Mouse (Mus musculus): ENCODE results near the gene Zfp691. TPM values are rescaled to one million over a fixed set of nuclear protein-coding genes. Genes with fewer than 3 reads are reported as not detected.

Zfp691 gene
- 7.3 and 7.8 TPM in 2 replicates for polyA plus RNA-seq (2015; fragmentation: Nextera tagmentation; extraction: Ambion mirVana)

DNA sequence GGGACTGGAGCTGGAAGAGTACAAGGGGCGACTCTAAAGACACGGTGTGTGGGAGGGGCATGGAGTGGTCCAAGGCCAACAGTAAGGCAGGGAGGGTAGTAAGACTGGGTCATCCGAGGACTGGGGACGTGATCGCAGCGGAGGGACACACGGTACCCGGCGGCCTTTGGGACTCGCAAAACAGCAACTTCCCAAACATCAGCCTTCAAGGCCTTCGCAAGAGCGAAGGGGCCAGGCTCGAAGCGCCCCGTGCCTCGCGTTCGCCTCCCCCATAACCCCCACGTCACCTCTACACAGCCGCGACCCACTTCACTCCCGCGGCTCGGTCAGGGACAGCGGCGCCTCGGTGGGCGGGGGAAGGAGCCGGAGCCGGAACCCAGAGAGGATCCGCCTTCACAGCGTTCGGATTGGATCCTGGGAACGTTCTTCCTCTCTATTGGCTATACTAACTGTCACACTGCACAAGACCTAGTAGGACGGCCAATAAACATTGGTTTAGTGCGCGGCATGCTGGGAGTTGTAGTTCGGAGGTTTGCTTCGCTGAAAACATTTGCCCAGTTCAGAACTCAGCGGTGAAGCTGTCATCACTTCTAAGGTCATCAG is at the start of gene Zfp691:
Zfp691 (minus strand) TSS at position 345 of the 603 bp plus-strand sequence.
- H3K27me3 ChIP-seq: no peaks in the 10 kb centered on the region
- WGBS: under 1% methylated on average over 40 of the region's 40 CpGs
- H3K4me3 ChIP-seq: peak within 1 kb of the TSS; percentile 82
- peaks cover 17% of the 10 kb centered on the region for H3K36me3 ChIP-seq
- H3K9me3 ChIP-seq: no peaks in the 10 kb centered on the region
- no peak within 1 kb of the TSS for H3K27ac ChIP-seq
- peak within 1 kb of the TSS; percentile 90 for H3K9ac ChIP-seq
- ATAC-seq (ENCODE audit: borderline replicate concordance, extremely low read depth, low FRiP score, low TSS enrichment): peak; percentile 100
- H3K4me2 ChIP-seq: peak within 1 kb of the TSS; percentile 73
- H3K4me1 ChIP-seq: peaks cover 10% of the 10 kb centered on the region; the same call in 1 of the 2 replicates

DNA sequence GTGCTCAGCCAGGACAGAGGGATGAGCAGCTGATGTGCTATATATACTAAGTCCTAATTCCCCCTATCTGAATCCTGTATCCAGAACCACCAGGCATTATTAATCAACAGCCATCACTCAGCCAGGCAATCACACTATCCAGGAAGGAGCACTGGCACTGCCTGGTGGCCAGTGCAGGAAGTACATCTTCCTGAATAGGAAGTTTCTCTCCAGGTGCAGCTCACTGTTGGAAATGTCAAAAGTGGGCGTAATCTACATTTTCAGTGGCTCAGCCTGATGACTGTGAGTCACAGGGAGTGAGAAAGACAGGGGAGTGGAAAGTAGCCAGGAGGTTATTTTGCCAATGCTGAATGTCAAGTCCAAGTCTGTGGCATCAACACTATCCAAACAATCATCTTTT is 49.7 kb upstream of the Zfp691 start:
- Histone ChIP-seq H3K27me3 (no peaks in the 10 kb centered on the region), H3K4me3 (no peak overlapping the region), H3K9ac (no peak overlapping the region), H3K27ac (no peak overlapping the region), H3K4me1 (no peaks in the 10 kb centered on the region), H3K9me3 (no peaks in the 10 kb centered on the region), H3K36me3 (peaks cover 46% of the 10 kb centered on the region), H3K4me2 (no peak overlapping the region)
- WGBS: 91% methylated on average over 1 of the region's 1 CpGs
- ATAC-seq (ENCODE audit: borderline replicate concordance, extremely low read depth, low FRiP score, low TSS enrichment): no peak

GRCm38 (mm10) chr4:119218169-119218568 is 44.2 kb upstream of the Zfp691 start, which contains the start of gene Tmem269:
Gene Tmem269, minus strand, starts transcription at chr4:119218217.
- H3K4me1 ChIP-seq: peaks cover 4% of the 10 kb centered on the region
- H3K4me2 ChIP-seq: no peak within 1 kb of the TSS
- no peak within 1 kb of the TSS for H3K4me3 ChIP-seq
- ATAC-seq (ENCODE audit: borderline replicate concordance, extremely low read depth, low FRiP score, low TSS enrichment): no peak
- H3K9ac ChIP-seq: no peak within 1 kb of the TSS
- no peak within 1 kb of the TSS for H3K27ac ChIP-seq
- no peaks in the 10 kb centered on the region for H3K9me3 ChIP-seq
- H3K36me3 ChIP-seq: no peaks in the 10 kb centered on the region
- H3K27me3 ChIP-seq: no peaks in the 10 kb centered on the region
- WGBS: 12% methylated on average over 11 of the region's 11 CpGs

- Histone ChIP-seq H3K27ac (no peak overlapping the region), H3K9ac (no peak overlapping the region), H3K27me3 (no peaks in the 10 kb centered on the region), H3K4me3 (no peak overlapping the region), H3K36me3 (no peaks in the 10 kb centered on the region), H3K9me3 (no peaks in the 10 kb centered on the region), H3K4me2 (no peak overlapping the region), H3K4me1 (peaks cover 4% of the 10 kb centered on the region)
- WGBS: 60% methylated on average over 8 of the region's 8 CpGs
- ATAC-seq (ENCODE audit: borderline replicate concordance, extremely low read depth, low FRiP score, low TSS enrichment): peak; percentile 50; the same call in 1 of the 2 replicates
These were observed 42.7 kb upstream of the Zfp691 start for GRCm38 (mm10) chr4:119216667-119217066.

DNA sequence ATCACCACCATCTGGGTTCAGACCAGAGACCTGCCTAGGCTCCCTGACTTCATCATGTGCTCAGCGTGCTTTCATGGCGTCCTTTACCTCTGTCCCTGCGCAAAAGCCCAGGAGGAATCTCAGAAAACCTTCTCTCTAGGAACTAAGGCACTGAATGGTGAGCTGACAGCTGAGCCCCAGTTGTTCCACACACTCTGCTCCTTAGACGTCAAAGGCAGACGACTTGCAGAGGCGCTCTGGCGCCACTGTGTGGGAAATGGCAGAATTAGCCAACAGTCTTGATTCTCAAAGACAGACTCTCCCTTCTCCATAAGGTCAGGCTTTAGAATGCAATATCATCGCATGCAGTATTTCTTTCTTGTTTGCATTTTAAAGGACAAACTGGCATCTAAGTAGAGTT is 30.7 kb upstream of the Zfp691 start:
- Histone ChIP-seq H3K4me2 (no peak overlapping the region), H3K4me1 (no peaks in the 10 kb centered on the region), H3K9me3 (no peaks in the 10 kb centered on the region), H3K27ac (no peak overlapping the region), H3K27me3 (no peaks in the 10 kb centered on the region), H3K9ac (no peak overlapping the region), H3K36me3 (peaks cover 6% of the 10 kb centered on the region; the same call in 1 of the 2 replicates), H3K4me3 (no peak overlapping the region)
- 18% methylated on average over 8 of the region's 8 CpGs for WGBS
- no peak for ATAC-seq (ENCODE audit: borderline replicate concordance, extremely low read depth, low FRiP score, low TSS enrichment)

GRCm38 (mm10) chr4:119198105-119198504 is 24.1 kb upstream of the Zfp691 start:
- ATAC-seq (ENCODE audit: borderline replicate concordance, extremely low read depth, low FRiP score, low TSS enrichment): no peak
- no peak overlapping the region for H3K4me3 ChIP-seq
- peaks cover 6% of the 10 kb centered on the region; the same call in 1 of the 2 replicates for H3K36me3 ChIP-seq
- no peaks in the 10 kb centered on the region for H3K27me3 ChIP-seq
- H3K4me1 ChIP-seq: peaks cover 18% of the 10 kb centered on the region; the same call in 1 of the 2 replicates
- H3K9ac ChIP-seq: no peak overlapping the region
- no peak overlapping the region for H3K27ac ChIP-seq
- WGBS: 83% methylated on average over 6 of the region's 6 CpGs
- H3K4me2 ChIP-seq: no peak overlapping the region
- no peaks in the 10 kb centered on the region for H3K9me3 ChIP-seq

DNA sequence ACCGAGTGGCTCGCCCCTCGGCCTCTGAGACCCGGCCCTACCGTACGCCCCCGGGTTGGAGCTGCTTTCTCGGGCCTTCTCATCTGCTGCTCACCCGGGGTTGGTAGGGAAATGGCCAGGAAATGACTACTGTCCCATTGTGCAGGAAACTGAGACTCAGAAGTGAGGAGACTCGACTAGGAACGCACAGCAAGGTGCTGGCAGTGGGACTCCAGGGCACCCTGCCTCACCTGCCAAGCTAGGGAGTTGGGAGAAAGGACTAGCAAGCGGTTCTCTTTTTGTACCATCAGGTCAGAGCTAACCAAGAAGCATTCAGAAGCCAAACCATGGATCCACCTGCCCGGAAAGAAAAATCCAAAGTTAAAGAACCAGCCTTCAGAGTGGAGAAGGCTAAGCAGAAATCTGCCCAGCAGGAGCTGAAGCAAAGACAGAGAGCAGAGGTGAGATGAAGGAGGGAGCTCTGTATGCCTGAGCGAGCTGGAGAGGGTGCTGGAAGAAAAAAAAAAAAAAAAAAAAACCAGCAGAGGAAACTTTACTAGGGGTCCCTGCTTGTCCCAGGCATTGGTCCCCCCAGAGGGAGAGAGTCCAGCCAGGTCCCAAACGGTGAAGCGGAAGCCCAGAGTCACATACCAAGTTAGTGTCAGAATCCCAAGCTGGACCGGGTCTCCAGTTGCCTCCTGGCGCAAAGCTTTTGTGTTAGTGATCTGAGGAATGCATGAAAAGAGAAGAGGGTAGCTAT is 21.8 kb upstream of the Zfp691 start:
- 8% methylated on average over 18 of the region's 18 CpGs for WGBS
- Histone ChIP-seq H3K27ac (peak overlapping the region; percentile 60), H3K4me2 (peak overlapping the region; percentile 66), H3K9me3 (no peaks in the 10 kb centered on the region), H3K36me3 (peaks cover under 1% of the 10 kb centered on the region; the same call in 1 of the 2 replicates), H3K4me1 (peaks cover 18% of the 10 kb centered on the region; the same call in 1 of the 2 replicates), H3K27me3 (no peaks in the 10 kb centered on the region), H3K9ac (peak overlapping the region; percentile 84), H3K4me3 (peak overlapping the region; percentile 83)
- ATAC-seq (ENCODE audit: borderline replicate concordance, extremely low read depth, low FRiP score, low TSS enrichment): no peak

DNA sequence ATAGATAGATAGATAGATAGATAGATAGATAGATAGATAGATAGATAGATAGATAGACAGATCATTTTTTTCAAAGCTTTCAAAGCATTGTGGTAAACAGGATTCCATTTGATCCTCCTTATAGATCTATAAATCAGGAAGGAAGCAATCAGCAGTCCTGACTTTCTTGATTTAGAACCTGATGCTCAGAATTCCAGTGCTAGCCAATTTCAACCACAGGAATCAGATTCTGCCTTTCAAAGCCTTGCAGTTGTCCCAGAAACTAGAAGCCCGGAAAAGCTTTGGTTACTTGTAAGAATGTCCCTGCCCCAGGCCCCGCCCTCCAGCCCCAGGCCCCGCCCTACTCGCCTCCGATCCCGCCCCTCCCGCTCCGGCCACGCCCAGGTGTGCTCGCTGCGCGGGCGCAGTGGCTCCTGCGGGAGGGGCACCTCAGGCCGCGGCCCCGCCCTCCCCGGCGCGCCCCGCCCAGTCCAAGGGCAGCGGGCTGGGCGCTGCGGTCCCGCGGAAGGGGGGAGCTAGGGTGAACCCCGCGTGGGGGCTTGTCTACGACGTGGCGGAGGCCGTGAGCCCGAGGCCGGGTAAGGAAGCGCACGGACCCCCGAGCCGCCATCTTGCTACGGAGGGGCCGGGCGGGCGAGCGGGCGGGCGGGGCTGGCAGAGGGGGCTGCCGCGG is 21.1 kb upstream of the Zfp691 start, which contains the start of gene Svbp:
Svbp (plus strand) TSS at position 398 of the 673 bp plus-strand sequence.
- peak within 1 kb of the TSS; percentile 84 for H3K9ac ChIP-seq
- H3K4me2 ChIP-seq: peak within 1 kb of the TSS; percentile 66
- peak within 1 kb of the TSS; percentile 60 for H3K27ac ChIP-seq
- H3K9me3 ChIP-seq: no peaks in the 10 kb centered on the region
- H3K27me3 ChIP-seq: no peaks in the 10 kb centered on the region
- H3K4me1 ChIP-seq: peaks cover 18% of the 10 kb centered on the region; the same call in 1 of the 2 replicates
- peak; percentile 95 for ATAC-seq (ENCODE audit: borderline replicate concordance, extremely low read depth, low FRiP score, low TSS enrichment)
- H3K4me3 ChIP-seq: peak within 1 kb of the TSS; percentile 83
- WGBS: under 1% methylated on average over 47 of the region's 47 CpGs
- no peaks in the 10 kb centered on the region for H3K36me3 ChIP-seq

GRCm38 (mm10) chr4:119192757-119193156 is 18.8 kb upstream of the Zfp691 start:
- ATAC-seq (ENCODE audit: borderline replicate concordance, extremely low read depth, low FRiP score, low TSS enrichment): no peak
- Histone ChIP-seq H3K27me3 (0 out of 2 replicates have a peak, but pooled peaks cover 5% of the 10 kb centered on the region), H3K36me3 (no peaks in the 10 kb centered on the region), H3K9ac (no peak overlapping the region), H3K27ac (no peak overlapping the region), H3K9me3 (no peaks in the 10 kb centered on the region), H3K4me1 (peaks cover 18% of the 10 kb centered on the region; the same call in 1 of the 2 replicates), H3K4me3 (no peak overlapping the region), H3K4me2 (no peak overlapping the region)
- 82% methylated on average over 4 of the region's 4 CpGs for WGBS

DNA sequence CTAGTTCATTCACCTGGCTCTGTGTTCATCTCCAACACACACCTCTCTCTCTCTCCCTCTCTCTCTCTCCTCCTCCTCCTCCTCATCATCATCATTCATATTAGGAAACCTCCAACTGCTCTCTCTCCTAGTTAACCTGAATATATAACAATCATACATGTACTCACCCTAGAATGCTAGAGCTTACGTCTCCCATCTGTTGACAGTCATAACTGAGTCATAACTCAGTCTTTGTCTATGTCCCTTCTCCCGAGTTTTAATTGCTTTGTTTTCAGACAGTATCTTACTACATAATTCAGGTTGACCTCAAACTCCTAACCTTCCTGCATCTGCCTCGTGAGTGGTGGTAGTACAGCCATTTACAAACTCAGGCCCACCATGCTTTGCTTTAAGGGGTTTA is 17.3 kb upstream of the Zfp691 start:
- Histone ChIP-seq H3K4me2 (no peak overlapping the region), H3K4me3 (no peak overlapping the region), H3K4me1 (peaks cover 7% of the 10 kb centered on the region; the same call in 1 of the 2 replicates), H3K36me3 (no peaks in the 10 kb centered on the region), H3K9me3 (no peaks in the 10 kb centered on the region), H3K27ac (no peak overlapping the region), H3K9ac (no peak overlapping the region), H3K27me3 (0 out of 2 replicates have a peak, but pooled peaks cover 5% of the 10 kb centered on the region)
- ATAC-seq (ENCODE audit: borderline replicate concordance, extremely low read depth, low FRiP score, low TSS enrichment): no peak
- 58% methylated on average over 3 of the region's 3 CpGs for WGBS

GRCm38 (mm10) chr4:119190618-119191017 is 16.6 kb upstream of the Zfp691 start:
- WGBS: 81% methylated on average over 8 of the region's 8 CpGs
- no peaks in the 10 kb centered on the region for H3K36me3 ChIP-seq
- no peak overlapping the region for H3K4me3 ChIP-seq
- no peak for ATAC-seq (ENCODE audit: borderline replicate concordance, extremely low read depth, low FRiP score, low TSS enrichment)
- no peaks in the 10 kb centered on the region for H3K9me3 ChIP-seq
- H3K4me2 ChIP-seq: no peak overlapping the region
- 0 out of 2 replicates have a peak, but pooled peaks cover 5% of the 10 kb centered on the region for H3K27me3 ChIP-seq
- no peak overlapping the region for H3K27ac ChIP-seq
- 0 out of 2 replicates have a peak, but pooled peaks cover under 1% of the 10 kb centered on the region for H3K4me1 ChIP-seq
- no peak overlapping the region for H3K9ac ChIP-seq
